Mouse (Mus musculus): ENCODE measurements around the gene Wrap53.

DNA sequence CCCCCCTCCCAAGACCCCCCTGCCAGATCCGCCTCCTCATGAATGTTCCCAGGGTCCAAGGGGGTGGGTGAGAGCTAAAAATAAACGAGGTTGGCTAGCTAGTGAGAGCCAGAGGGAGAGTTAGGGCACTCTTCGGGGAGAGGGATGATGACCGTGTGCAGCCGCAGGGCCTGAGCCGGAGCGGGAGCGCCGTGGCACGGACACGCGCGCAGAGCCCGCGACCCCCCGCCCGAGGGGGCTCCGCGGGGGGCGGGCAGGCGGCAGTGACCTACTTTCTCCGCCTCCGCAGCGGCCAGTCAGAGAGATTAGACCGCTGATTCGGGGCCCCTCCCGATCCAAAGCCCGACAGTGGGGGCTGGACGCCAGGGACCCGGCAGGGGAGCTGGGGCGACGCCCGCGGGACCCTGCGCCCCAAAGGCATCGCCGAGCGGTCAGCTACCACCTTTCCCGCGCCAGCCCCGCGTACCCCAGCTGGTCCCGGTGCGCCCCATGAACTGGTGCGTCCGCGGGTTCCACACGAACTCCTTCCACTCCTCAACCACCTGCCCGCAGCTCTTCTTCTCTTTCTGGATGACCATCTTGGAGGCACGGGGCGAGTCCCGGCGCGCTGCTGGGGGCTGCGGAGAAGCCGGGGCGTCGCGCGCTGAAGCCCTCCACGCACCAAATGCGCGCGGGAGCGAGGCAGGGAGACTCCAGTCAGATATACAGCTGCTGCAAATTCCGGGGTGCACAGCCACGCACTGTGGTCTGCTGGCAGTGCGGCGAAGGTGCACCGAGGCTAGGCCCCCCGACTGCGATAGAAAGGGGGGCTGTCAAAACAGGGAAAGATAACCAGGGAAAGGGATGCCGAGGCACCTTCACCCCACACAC, 25.0 kb upstream of the Wrap53 start:
- no peak for TF ChIP-seq POLR2A (IDR thresholded peaks at IDR 0.05; ENCODE audit: low read depth, low read length)
- TF ChIP-seq CTCF (IDR thresholded peaks at IDR 0.05; ENCODE audit: borderline replicate concordance, insufficient read depth, low read length): no peak
